In the genomic region with DNA sequence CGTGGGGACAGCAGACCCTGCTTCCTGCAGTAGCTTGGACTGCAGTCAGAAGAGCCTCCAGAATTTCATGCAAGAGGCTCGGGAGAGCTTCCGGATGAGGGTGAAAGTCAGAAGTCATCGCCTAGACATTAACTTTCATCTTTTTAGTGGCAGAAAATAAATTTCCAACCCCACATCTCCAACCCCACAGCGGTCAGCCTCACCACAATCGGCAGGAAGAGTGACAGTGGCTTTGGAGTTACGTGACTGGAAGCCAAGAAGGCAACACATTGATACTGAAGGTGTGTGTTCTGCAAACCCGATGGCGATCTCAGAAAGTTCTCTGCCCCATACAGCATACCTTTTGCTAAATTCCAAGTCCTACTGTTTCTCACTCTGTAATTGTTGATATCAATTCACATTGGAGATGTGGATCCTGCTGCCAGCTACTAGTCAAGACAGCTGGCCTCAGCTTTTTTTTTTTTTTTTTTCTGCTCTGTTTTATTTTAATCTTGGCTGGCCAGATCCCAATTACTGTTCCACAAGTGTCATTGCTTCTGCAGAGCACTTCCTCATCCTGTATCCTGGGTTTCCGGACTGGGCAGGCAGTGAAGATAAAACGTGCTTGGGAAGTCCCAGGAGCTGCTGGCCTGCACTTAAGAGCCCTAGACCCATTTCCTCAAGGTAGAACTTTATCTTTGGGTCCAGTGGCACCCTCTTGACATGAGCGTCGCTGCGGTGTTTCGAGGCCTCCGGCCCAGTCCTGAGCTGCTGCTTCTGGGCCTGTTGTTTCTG, we compare ENCODE assay signal across 9 mouse cellular contexts. TPM values are rescaled to one million over a fixed set of nuclear protein-coding genes. Genes with fewer than 3 reads are reported as not detected.
DNase-seq lines count a peak whose midpoint lies in the region; ATAC-seq and TF ChIP-seq lines count a peak whose summit lies in the region.
"Had no signal": no experiment of that assay in that cellular context is flagged by ENCODE, and none has a peak within 500 bp of the region (broad histone marks: within the 10 kb centered on the region; RNA-seq: fewer than 3 reads in every experiment).

Pf4 (plus strand) TSS at position 556 of the 774 bp plus-strand sequence.

- no peak within 1 kb of the TSS for H3K9ac ChIP-seq in heart, embryonic 13.5 days
- no peak within 1 kb of the TSS for H3K9ac ChIP-seq in kidney, embryonic 16.5 days (replicated peaks; ENCODE audit: low read length)

- peak within 1 kb of the TSS; percentile 2 for H3K4me3 ChIP-seq in testis, adult 2 months (ENCODE audit: control insufficient read depth, low read depth, low read length)
- no peak within 1 kb of the TSS for H3K4me3 ChIP-seq in heart, embryonic 13.5 days
- H3K4me3 ChIP-seq in kidney, embryonic 16.5 days (ENCODE audit: low read length): no peak within 1 kb of the TSS
- H3K4me3 ChIP-seq in megakaryocyte, embryonic 14.5 days (replicated peaks): peak within 1 kb of the TSS; percentile 96

- DNase-seq in testis, postnatal 10 days (ENCODE audit: low spot score): no peak
- DNase-seq in spleen, adult 12 weeks (ENCODE audit: low spot score): no peak
- DNase-seq in spleen, postnatal 14 days (ENCODE audit: low spot score in 2 of 2): no peak

- H3K4me2 ChIP-seq in heart, embryonic 13.5 days: peak within 1 kb of the TSS; percentile 33
- no peak within 1 kb of the TSS for H3K4me2 ChIP-seq in kidney, embryonic 16.5 days (replicated peaks; ENCODE audit: low read depth, low read length)

- H3K4me1 ChIP-seq in testis, adult 2 months (ENCODE audit: control insufficient read depth, insufficient read depth, low read length): peaks cover 7% of the 10 kb centered on the region; the same call in 1 of the 2 replicates
- peaks cover 9% of the 10 kb centered on the region for H3K4me1 ChIP-seq in heart, embryonic 13.5 days
- no peaks in the 10 kb centered on the region for H3K4me1 ChIP-seq in kidney, embryonic 16.5 days (ENCODE audit: insufficient read depth, low read length)
- peaks cover 87% of the 10 kb centered on the region for H3K4me1 ChIP-seq in megakaryocyte, embryonic 14.5 days

- H3K27ac ChIP-seq in testis, adult 2 months (ENCODE audit: control insufficient read depth, insufficient read depth, low read depth, low read length): no peak within 1 kb of the TSS
- H3K27ac ChIP-seq in heart, embryonic 13.5 days (replicated peaks): peak within 1 kb of the TSS; percentile 6; the same call in 1 of the 2 replicates
- no peak within 1 kb of the TSS for H3K27ac ChIP-seq in kidney, embryonic 16.5 days (ENCODE audit: low read length)

- TF ChIP-seq CTCF in testis, adult 2 months (IDR thresholded peaks at IDR 0.05; ENCODE audit: control insufficient read depth, insufficient read depth, insufficient replicate concordance, low read depth, low read length): no peak

- WGBS in heart, embryonic 13.5 days: 56% methylated on average over 16 of the region's 16 CpGs
- 73% methylated on average over 16 of the region's 16 CpGs for WGBS in kidney, embryonic 16.5 days

- no peaks in the 10 kb centered on the region for H3K9me3 ChIP-seq in heart, embryonic 13.5 days
- no peaks in the 10 kb centered on the region for H3K9me3 ChIP-seq in kidney, embryonic 16.5 days (ENCODE audit: low read length)
- no peaks in the 10 kb centered on the region for H3K9me3 ChIP-seq in megakaryocyte, embryonic 14.5 days

- 0 out of 2 replicates have a peak, but pooled peaks have one; percentile 31 for ATAC-seq in heart, embryonic 13.5 days (ENCODE audit: extremely low read depth, insufficient number of reproducible peaks, low FRiP score, low TSS enrichment)
- ATAC-seq in kidney, embryonic 16.5 days (ENCODE audit: low FRiP score, low TSS enrichment): peak; percentile 57; the same call in 1 of the 2 replicates
- ATAC-seq in erythroid progenitor cell, adult 5-6 weeks (replicated peaks; ENCODE audit: low FRiP score, poor library complexity, severe bottlenecking): no peak

- no peak for TF ChIP-seq POLR2A in testis, adult 2 months (IDR thresholded peaks at IDR 0.05; ENCODE audit: control insufficient read depth, low read depth, low read length)

- H3K27me3 ChIP-seq in testis, adult 2 months (ENCODE audit: control insufficient read depth, insufficient read depth, low read length): no peaks in the 10 kb centered on the region
- no peaks in the 10 kb centered on the region for H3K27me3 ChIP-seq in heart, embryonic 13.5 days (replicated peaks)
- H3K27me3 ChIP-seq in kidney, embryonic 16.5 days (ENCODE audit: insufficient read depth, low read length): no peaks in the 10 kb centered on the region
- no peaks in the 10 kb centered on the region for H3K27me3 ChIP-seq in megakaryocyte, embryonic 14.5 days (replicated peaks)

- no peaks in the 10 kb centered on the region for H3K36me3 ChIP-seq in testis, adult 2 months (ENCODE audit: control insufficient read depth, insufficient read depth, low read length)
- H3K36me3 ChIP-seq in heart, embryonic 13.5 days: no peaks in the 10 kb centered on the region
- H3K36me3 ChIP-seq in kidney, embryonic 16.5 days (ENCODE audit: insufficient read depth, low read length): no peaks in the 10 kb centered on the region
- peaks cover 20% of the 10 kb centered on the region for H3K36me3 ChIP-seq in megakaryocyte, embryonic 14.5 days (replicated peaks; ENCODE audit: low read length)

RNA-seq across cellular contexts. Expression of gene Pf4, which starts in this region (rescaled TPM):
- 4.8 and 6.2 TPM in 2 replicates for polyA plus RNA-seq in testis, adult 2 months (2012; rRNA removed)
- 57.8 and 63.4 TPM in 2 replicates for polyA plus RNA-seq in heart, embryonic 13.5 days (2015; fragmentation: Nextera tagmentation; extraction: Ambion mirVana)
- polyA plus RNA-seq in kidney, embryonic 16.5 days (2015; fragmentation: Nextera tagmentation; extraction: Ambion mirVana): 39.7 and 44.8 TPM in 2 replicates
- polyA plus RNA-seq in megakaryocyte, embryonic 14.5 days (2012; ENCODE audit: insufficient read depth, low replicate concordance): 1,238 and 4,927 TPM in 2 replicates
- total RNA-seq in erythroid progenitor cell, adult 5-6 weeks (2015; ENCODE audit: low replicate concordance): 12.6 and 63.4 TPM in 2 replicates
- 3.0 and 5.3 TPM in 2 replicates for total RNA-seq in erythroid progenitor cell, adult 5-6 weeks (2017; ENCODE audit: low replicate concordance)
- total RNA-seq: ES-E14 had no signal

Comparison
In these comparisons a context has a peak if more than half of its experiments do, and no peak if none do; other contexts are left out.
1. RNA of gene Pf4 (polyA plus RNA-seq): 1,238 to 4,927 TPM in megakaryocyte, embryonic 14.5 days; 57.8 to 63.4 TPM in heart, embryonic 13.5 days, 39.7 to 44.8 TPM in kidney, embryonic 16.5 days and 4.8 to 6.2 TPM in testis, adult 2 months; every median in the first group is over 10 times any median in the second.
2. H3K4me3 ChIP-seq: peak in testis, adult 2 months (single experiment) and megakaryocyte, embryonic 14.5 days (single experiment); none in heart, embryonic 13.5 days (single experiment) and kidney, embryonic 16.5 days (single experiment).